Mouse (Mus musculus) lung, adult 18-20 months (tissue): ENCODE measurements at regions not wholly inside any gene's neighbourhood (a gene's known extent, or its start where the extent isn't known, plus 50 kb on each side); places are given as distances from the start of the nearest gene placed in this dataset.
A peak's percentile ranks its signal among the peaks of the same experiment; 100 is the strongest.

Experiments used
- DNase-seq, 2 experiments: peaks; one replicate each; pipeline ENCODE4 v3.0.0; 2022; ENCODE audit warnings: mixed read lengths in 2 of 2

DNA sequence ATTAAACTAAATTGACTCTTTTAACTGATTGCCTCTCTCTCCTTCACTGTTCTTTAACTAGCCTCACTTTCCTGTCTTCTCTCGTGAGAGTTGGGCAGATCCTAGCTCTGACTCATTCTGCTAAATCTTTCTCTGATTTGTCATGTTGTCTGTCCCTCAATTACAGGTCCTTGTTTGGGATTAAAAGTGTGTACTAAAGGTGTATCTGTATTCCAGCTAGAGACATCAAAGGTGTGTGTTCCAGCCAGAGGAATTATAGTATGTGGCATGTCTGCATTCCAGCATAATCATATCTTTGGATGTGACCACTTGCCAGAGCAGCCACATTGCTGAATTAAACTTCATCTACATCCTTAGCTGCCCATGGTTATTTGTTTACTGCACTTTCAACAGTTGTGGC lies 167.5 kb upstream of the Fam83b start:
- no peak for DNase-seq

DNA sequence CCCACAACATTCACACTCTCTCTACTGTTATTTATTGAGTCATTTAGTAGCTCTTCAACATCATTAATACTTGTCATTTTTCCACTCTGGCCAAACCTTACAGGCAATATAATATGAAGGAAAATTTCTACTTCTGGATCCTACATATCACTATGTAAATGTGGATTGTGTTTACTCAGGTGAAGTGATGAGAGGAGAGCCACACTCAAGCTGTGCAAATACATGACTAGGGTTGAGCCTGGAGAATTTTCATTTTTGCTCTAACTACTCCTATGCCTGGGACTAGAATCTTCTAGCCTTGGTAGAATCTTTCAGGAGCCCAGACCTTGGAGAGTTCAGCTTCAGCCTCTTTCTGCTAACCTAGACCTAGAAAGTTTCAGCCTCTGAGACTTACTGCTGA lies 166.9 kb upstream of the Fam83b start:
- no peak for DNase-seq

DNA sequence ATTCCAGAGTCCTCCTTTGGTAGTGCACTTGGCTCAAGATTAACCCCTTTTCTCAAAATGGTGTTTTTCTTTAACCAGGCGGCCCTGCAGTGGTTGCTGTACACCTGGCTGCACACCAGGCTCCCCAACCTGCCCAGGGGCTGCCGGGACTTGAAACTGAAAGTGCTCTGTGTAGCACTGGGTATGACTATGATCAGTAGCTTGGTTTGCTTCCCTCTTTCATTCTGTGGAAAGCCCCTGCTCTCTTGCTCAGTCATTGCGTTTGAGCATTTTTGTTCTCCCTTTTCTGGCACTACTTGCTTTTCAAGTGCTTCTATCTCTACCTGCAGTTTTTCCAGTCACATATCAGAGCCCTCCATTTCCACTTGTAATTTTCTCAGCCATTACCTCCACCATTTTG lies 156.0 kb upstream of the Fam83b start:
- DNase-seq: no peak

DNA sequence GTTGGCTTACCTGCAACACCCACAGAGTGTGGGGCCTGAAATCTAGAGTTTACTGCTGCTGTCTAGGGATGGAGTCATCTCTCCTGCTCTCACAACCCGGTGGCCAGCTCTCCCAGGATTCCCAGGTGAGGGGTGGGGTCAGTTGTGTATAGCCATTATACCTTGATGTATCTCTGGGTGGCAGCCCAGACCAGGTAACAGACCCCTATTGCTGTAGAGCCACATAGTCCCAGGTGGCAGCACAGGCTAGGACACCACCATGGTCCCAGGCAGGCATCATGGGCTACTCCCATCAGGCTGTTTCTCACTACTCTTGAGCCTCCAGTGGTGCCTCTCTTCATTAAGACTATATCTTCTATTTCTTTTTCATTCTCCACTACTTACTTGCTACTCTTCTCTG lies 148.9 kb upstream of the Fam83b start:
- no peak for DNase-seq

DNA sequence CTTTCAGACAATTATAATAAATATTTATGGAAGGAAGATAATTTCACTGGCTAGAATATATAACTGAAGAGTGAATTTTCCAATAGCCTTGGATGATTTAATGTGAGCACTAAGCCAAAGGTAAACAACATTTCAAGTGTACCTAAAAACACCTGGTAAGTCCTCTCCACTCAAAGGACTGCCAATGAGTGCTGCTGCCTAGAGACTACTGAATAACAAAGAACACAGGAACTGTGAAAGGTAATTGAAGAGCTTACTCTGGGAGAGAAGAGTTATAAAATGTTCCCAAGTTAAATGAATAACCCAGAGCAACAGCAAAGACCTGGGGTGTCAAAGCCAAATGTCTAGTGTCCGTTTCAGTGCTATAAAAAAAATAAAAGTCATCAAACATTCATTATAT lies 139.5 kb upstream of the Fam83b start:
- peak in 1 of 2 experiments; percentile 21 for DNase-seq

DNA sequence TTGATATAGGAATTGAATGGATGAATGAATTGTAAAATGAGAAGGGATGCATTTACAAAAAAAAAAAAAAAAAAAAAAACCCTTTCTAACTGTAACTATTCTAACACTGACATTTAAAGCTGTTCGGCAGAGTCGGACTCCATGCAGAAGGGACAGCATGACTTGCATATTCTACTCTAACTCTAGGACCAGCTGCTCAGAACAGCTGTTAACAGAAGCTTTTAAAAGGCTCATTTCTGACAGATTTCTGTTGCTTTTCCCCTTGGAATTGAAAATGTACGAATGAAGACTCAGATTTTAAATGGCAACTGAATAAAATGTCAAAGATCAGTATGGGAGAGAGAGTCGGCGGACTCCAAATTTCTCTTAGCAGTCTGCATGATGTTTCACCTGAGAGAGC lies 138.9 kb upstream of the Fam83b start:
- DNase-seq: no peak

DNA sequence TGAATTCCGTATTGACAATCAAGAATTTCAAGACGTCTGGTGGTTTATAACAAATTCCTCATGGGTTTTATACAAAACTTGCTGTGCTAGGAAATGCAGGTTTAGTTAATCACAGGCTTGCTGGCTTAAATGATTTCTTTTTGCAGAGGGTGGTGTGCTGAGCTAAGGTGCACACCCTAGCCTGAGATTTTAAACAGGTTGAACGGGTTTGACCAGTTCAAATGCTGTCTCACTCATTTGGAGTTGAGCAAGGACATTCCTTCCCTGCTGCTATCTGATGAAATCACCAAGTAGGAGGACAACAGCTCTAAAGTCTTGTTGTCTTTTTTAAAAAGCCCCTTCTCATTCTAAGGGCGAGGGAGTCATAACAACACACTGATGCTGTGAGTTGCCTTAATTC lies 128.6 kb upstream of the Fam83b start:
- DNase-seq: peak; percentile 40 to 77

DNA sequence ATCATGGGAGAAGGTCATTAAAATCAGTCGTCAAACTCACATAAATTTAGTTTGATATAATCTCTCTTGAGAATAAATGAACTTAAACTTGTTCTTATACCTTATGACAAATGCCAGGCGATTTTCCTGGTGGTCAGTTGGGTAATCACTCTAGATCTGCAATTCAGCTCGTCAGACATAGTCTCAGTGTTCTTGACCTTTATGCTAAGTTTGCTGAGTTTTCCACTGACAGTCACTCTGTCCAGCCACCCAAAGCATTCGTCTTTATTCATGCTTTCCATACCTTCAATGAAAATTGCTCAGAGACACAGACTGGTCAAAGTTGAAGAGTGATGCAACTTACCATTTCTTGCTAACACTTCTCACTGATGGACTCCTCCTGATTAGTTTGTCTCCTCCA lies 126.1 kb upstream of the Fam83b start:
- DNase-seq: no peak

DNA sequence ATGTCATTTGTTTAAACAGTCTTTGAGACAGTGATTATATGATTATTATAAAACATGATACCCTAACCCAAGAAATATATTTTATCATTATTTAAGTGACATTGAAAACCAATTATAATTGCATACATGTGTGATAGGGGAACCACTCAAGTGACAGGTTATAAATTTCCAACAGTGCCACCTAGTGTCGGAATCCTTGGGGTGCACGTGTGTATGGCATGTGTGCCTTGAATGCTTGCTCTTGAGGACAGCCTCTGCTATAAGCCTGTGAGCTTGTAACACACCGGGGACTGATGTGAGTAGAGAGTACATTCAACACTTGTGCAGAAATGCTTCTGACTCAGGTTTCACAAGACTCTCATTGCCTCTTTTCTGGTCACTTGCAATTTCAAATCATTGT lies 93.9 kb upstream of the Fam83b start:
- peak; percentile 67 to 69 for DNase-seq

DNA sequence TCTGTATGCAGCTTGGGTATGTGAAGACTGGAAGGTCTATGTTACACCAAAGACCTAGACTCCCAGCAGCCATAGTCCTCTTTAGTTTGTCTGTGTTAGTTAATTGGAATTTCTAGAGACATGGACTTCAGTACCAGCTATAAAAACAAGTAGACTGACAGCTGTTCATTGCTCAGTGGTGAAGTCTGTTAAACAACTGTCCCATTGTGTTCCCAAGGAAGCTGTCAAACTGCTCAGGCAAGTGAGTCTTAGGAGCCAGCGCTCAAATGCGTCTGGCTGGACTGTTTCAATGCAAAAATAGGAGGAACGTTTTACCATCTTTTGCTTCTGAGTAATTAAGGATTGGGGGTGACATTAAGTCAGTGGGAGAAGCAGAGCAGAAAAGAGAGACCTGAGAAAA lies 92.9 kb upstream of the Fam83b start:
- DNase-seq: no peak

DNA sequence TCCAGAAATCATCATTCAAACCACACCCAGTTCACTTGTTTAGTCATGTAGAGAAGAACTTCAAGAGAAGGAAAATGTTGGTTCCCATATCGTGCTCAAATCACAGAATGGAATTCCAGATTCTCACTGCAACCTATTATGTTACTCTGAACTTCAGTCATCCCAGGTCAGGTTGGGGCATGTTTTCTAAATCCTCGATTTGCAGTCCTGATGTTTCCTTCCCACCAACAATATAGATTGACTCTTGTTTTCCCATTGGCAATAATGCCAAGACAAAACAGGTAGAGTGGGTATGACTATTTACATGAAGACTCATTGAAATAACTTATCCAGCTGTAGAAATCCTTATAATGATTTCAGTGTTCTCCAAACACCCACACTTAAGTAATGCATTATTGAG lies 86.4 kb upstream of the Fam83b start:
- DNase-seq: no peak

DNA sequence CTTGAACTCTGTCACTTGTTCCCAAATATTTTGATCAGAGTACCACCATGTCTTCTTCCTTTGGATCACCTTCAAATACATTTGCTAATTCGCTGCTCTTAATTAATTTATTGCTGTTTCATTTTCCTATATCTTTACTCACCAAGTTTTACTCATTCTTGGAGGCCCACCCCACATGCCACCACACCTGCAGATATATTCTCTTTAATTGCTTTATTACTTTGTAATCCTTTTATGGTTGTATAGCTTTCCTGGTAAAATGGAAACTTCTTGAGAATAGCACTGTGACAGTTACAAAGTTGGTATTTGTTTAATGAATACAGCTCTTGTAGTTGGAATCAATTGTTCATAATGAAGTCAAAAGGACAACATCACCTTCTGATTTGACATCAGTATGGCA lies 82.6 kb upstream of the Fam83b start:
- no peak for DNase-seq

DNA sequence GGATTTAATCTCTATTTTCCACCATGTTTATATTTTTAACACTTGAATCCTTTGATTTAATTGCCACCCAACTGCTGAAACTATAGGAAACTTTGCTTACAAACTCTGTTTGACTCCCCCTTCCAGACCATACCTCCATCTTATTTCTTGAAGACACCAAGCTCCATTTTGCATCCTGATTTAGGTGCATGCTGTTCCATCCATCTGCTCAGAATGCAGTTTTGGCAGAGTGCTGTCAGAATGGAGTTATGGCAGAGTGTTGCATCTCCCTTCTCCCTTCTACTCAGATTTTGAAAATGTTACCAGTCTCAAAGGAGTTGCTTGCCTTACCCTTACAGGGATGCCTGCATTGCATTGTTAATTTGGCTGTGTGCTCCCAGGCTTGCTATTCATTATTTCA lies 79.5 kb upstream of the Fam83b start:
- no peak for DNase-seq
